Mouse (Mus musculus) midbrain, embryonic 16.5 days (tissue): ENCODE measurements at regions not wholly inside any gene's neighbourhood (a gene's known extent, or its start where the extent isn't known, plus 50 kb on each side); places are given as distances from the start of the nearest gene placed in this dataset.

Experiments
- ATAC-seq: fragments of 200-750 bp; cut with Nextera tagmentation; 2 replicates; pipeline ENCODE4 v1.8.0; 2017; ENCODE audit warnings: moderate TSS enrichment
- H3K27ac ChIP-seq: fragments of 300-500 bp; sonication (generic); 2 replicates; pipeline ENCODE4 v1.5.1; 2014; ENCODE audit warnings: mild to moderate bottlenecking, low read length, mixed read lengths
- H3K27me3 ChIP-seq: fragments of 300-500 bp; sonication (generic); 2 replicates; pipeline ENCODE4 v1.6.1; 2014; ENCODE audit warnings: low read depth, low read length, mixed read lengths; ENCODE audit not compliant: control insufficient read depth, insufficient read depth
- H3K36me3 ChIP-seq: fragments of 300-500 bp; sonication (generic); 2 replicates; pipeline ENCODE4 v1.6.1; 2014; ENCODE audit warnings: mild to moderate bottlenecking, low read length, moderate library complexity, mixed read lengths; ENCODE audit not compliant: control insufficient read depth, insufficient read depth
- H3K4me1 ChIP-seq: fragments of 300-500 bp; sonication (generic); 2 replicates; pipeline ENCODE4 v1.6.1; 2014; ENCODE audit warnings: mild to moderate bottlenecking, low read length, mixed read lengths; ENCODE audit not compliant: control insufficient read depth, insufficient read depth
- H3K4me2 ChIP-seq: fragments of 300-500 bp; sonication (generic); 2 replicates; pipeline ENCODE4 v1.6.1; 2014; ENCODE audit warnings: mild to moderate bottlenecking, low read length, mixed read lengths
- H3K4me3 ChIP-seq: fragments of 300-500 bp; sonication (generic); 2 replicates; pipeline ENCODE4 v1.5.1; 2014; ENCODE audit warnings: low read depth, mild to moderate bottlenecking, low read length, moderate library complexity, mixed read lengths
- H3K9ac ChIP-seq: fragments of 300-500 bp; sonication (generic); 2 replicates; pipeline ENCODE4 v1.6.1; 2014; ENCODE audit warnings: low read depth, low read length, mixed read lengths
- H3K9me3 ChIP-seq: fragments of 300-500 bp; sonication (generic); replicated peaks from 2 replicates; pipeline ENCODE4 v1.6.1; 2014; ENCODE audit warnings: mild to moderate bottlenecking, low read length, mixed read lengths; ENCODE audit not compliant: control insufficient read depth, poor library complexity, severe bottlenecking
- WGBS: fragments of 180-500 bp; shearing (Covaris S2); extraction: QIAGEN DNeasy Blood & Tissue Kit; methylation state at CpG from one replicate; pipeline ENCODE4 v1.1.7; 2014; 5-methylcytosine and 5-hydroxymethylcytosine counted together

GRCm38 (mm10) chr1:190531224-190531623 lies 360.7 kb upstream of the Prox1 start:
- Histone ChIP-seq H3K36me3 (no peaks in the 10 kb centered on the region), H3K9ac (no peak overlapping the region), H3K27ac (no peak overlapping the region), H3K4me2 (no peak overlapping the region), H3K9me3 (no peaks in the 10 kb centered on the region), H3K4me3 (no peak overlapping the region), H3K4me1 (peaks cover 12% of the 10 kb centered on the region), H3K27me3 (no peaks in the 10 kb centered on the region)
- WGBS = 92% methylated on average over 6 of the region's 6 CpGs
- no peak for ATAC-seq

GRCm38 (mm10) chr1:190530079-190530478 lies 359.6 kb upstream of the Prox1 start:
- Histone ChIP-seq H3K4me3 (no peak overlapping the region), H3K9ac (no peak overlapping the region), H3K27me3 (no peaks in the 10 kb centered on the region), H3K27ac (no peak overlapping the region), H3K4me1 (peaks cover 12% of the 10 kb centered on the region), H3K36me3 (no peaks in the 10 kb centered on the region), H3K9me3 (no peaks in the 10 kb centered on the region), H3K4me2 (no peak overlapping the region)
- WGBS = 80% methylated on average over 3 of the region's 3 CpGs
- no peak for ATAC-seq

GRCm38 (mm10) chr1:190527545-190528137 lies 357.1 kb upstream of the Prox1 start:
- no peak overlapping the region for H3K4me2 ChIP-seq
- no peaks in the 10 kb centered on the region for H3K9me3 ChIP-seq
- H3K36me3 ChIP-seq = no peaks in the 10 kb centered on the region
- ATAC-seq = no peak
- peaks cover 3% of the 10 kb centered on the region; the same call in 1 of the 2 replicates for H3K4me1 ChIP-seq
- H3K27me3 ChIP-seq = no peaks in the 10 kb centered on the region
- no peak overlapping the region for H3K9ac ChIP-seq
- H3K27ac ChIP-seq = no peak overlapping the region
- 71% methylated on average over 7 of the region's 7 CpGs for WGBS
- no peak overlapping the region for H3K4me3 ChIP-seq

GRCm38 (mm10) chr1:190526634-190527033 lies 356.1 kb upstream of the Prox1 start:
- 34% methylated on average over 7 of the region's 7 CpGs for WGBS
- no peak overlapping the region for H3K4me2 ChIP-seq
- no peaks in the 10 kb centered on the region for H3K27me3 ChIP-seq
- 0 out of 2 replicates have a peak, but pooled peaks cover 2% of the 10 kb centered on the region for H3K4me1 ChIP-seq
- H3K27ac ChIP-seq = no peak overlapping the region
- ATAC-seq = no peak
- H3K4me3 ChIP-seq = no peak overlapping the region
- H3K36me3 ChIP-seq = no peaks in the 10 kb centered on the region
- H3K9me3 ChIP-seq = no peaks in the 10 kb centered on the region
- no peak overlapping the region for H3K9ac ChIP-seq

GRCm38 (mm10) chr1:190526046-190526445 lies 355.5 kb upstream of the Prox1 start:
- 0 out of 2 replicates have a peak, but pooled peaks cover 2% of the 10 kb centered on the region for H3K4me1 ChIP-seq
- no peaks in the 10 kb centered on the region for H3K9me3 ChIP-seq
- H3K4me3 ChIP-seq = no peak overlapping the region
- H3K36me3 ChIP-seq = no peaks in the 10 kb centered on the region
- no peaks in the 10 kb centered on the region for H3K27me3 ChIP-seq
- 72% methylated on average over 6 of the region's 6 CpGs for WGBS
- ATAC-seq = no peak
- H3K9ac ChIP-seq = no peak overlapping the region
- H3K4me2 ChIP-seq = no peak overlapping the region
- H3K27ac ChIP-seq = no peak overlapping the region

- ATAC-seq = no peak
These were observed 329.6 kb upstream of the Prox1 start for GRCm38 (mm10) chr1:190500106-190500505.

GRCm38 (mm10) chr1:190497474-190497873 lies 327.0 kb upstream of the Prox1 start:
- ATAC-seq = no peak
- 83% methylated on average over 4 of the region's 4 CpGs for WGBS
- Histone ChIP-seq H3K9me3 (no peaks in the 10 kb centered on the region), H3K9ac (no peak overlapping the region), H3K36me3 (no peaks in the 10 kb centered on the region), H3K27me3 (no peaks in the 10 kb centered on the region), H3K27ac (no peak overlapping the region), H3K4me3 (no peak overlapping the region), H3K4me2 (no peak overlapping the region), H3K4me1 (no peaks in the 10 kb centered on the region)

More at GRCm38 (mm10) chr1:190500106-190500505, 329.6 kb upstream of the Prox1 start:
- Histone ChIP-seq H3K9me3 (no peaks in the 10 kb centered on the region), H3K4me2 (no peak overlapping the region), H3K27me3 (no peaks in the 10 kb centered on the region), H3K27ac (no peak overlapping the region), H3K4me1 (no peaks in the 10 kb centered on the region), H3K9ac (no peak overlapping the region), H3K4me3 (no peak overlapping the region), H3K36me3 (no peaks in the 10 kb centered on the region)
- 88% methylated on average over 8 of the region's 8 CpGs for WGBS

GRCm38 (mm10) chr1:190495741-190496520 lies 325.4 kb upstream of the Prox1 start:
- Histone ChIP-seq H3K9me3 (no peaks in the 10 kb centered on the region), H3K9ac (no peak overlapping the region), H3K4me1 (no peaks in the 10 kb centered on the region), H3K27me3 (no peaks in the 10 kb centered on the region), H3K36me3 (no peaks in the 10 kb centered on the region), H3K4me3 (no peak overlapping the region), H3K27ac (no peak overlapping the region), H3K4me2 (no peak overlapping the region)
- WGBS = 64% methylated on average over 10 of the region's 10 CpGs
- ATAC-seq = no peak

GRCm38 (mm10) chr1:190486551-190487104 lies 316.1 kb upstream of the Prox1 start:
- H3K4me2 ChIP-seq = no peak overlapping the region
- peaks cover 8% of the 10 kb centered on the region for H3K9me3 ChIP-seq
- H3K4me3 ChIP-seq = no peak overlapping the region
- H3K9ac ChIP-seq = no peak overlapping the region
- H3K27me3 ChIP-seq = no peaks in the 10 kb centered on the region
- H3K36me3 ChIP-seq = no peaks in the 10 kb centered on the region
- no peak overlapping the region for H3K27ac ChIP-seq
- no peaks in the 10 kb centered on the region for H3K4me1 ChIP-seq
- WGBS = 81% methylated on average over 7 of the region's 7 CpGs
- no peak for ATAC-seq
